Mouse (Mus musculus) bone marrow, adult 2 months (tissue): ENCODE results near the gene Dcp1b. TPM values are rescaled to one million over a fixed set of nuclear protein-coding genes. Genes with fewer than 3 reads are reported as not detected.

Experiments
- H3K27ac ChIP-seq: fragments of 200-500 bp; 2 replicates; pipeline ENCODE4 v1.5.1; 2012; ENCODE audit warnings: low read depth, mild to moderate bottlenecking, control low read depth, inconsistent platforms, low read length; ENCODE audit not compliant: control insufficient read depth, poor library complexity, insufficient read depth
- H3K4me1 ChIP-seq: fragments of 200-500 bp; 2 replicates; pipeline ENCODE4 v1.6.1; 2011; ENCODE audit warnings: low read length; ENCODE audit not compliant: control insufficient read depth, insufficient read depth
- H3K4me3 ChIP-seq: fragments of 200-500 bp; replicated peaks from 2 replicates; pipeline ENCODE3; 2011; ENCODE audit warnings: mild to moderate bottlenecking, low read depth, low read length, control low read depth; ENCODE audit not compliant: control insufficient read depth
- CTCF ChIP-seq: fragments of 200-500 bp; IDR thresholded peaks from 2 replicates; pipeline ENCODE4 v1.5.1; 2011; ENCODE audit warnings: low read length, control low read depth; ENCODE audit not compliant: control insufficient read depth, insufficient read depth
- POLR2A ChIP-seq: fragments of 200-500 bp; IDR thresholded peaks from 2 replicates; pipeline ENCODE4 v1.6.1; 2011; ENCODE audit warnings: low read depth, mild to moderate bottlenecking, control low read depth, low read length, borderline replicate concordance; ENCODE audit not compliant: control insufficient read depth
- WGBS: fragments of 180-500 bp; shearing (Covaris S2); methylation state at CpG from one replicate; pipeline ENCODE4 v1.1.7; 2018; 5-methylcytosine and 5-hydroxymethylcytosine counted together
- polyA plus RNA-seq: library from polyadenylated mRNA; stranded (reverse); fragments of >200 nt; gene quantifications from 2 replicates; pipeline ENCODE4 v1.2.4, GENCODE M21; 2011; ENCODE audit warnings: low replicate concordance; ENCODE audit not compliant: missing spikeins, insufficient read depth, insufficient read length

Dcp1b gene
- polyA plus RNA-seq, 1 experiment: 4.3 TPM

- no peaks in the 10 kb centered on the region for H3K4me1 ChIP-seq
- no peak overlapping the region for H3K27ac ChIP-seq
- no peak overlapping the region for H3K4me3 ChIP-seq
- WGBS: 81% methylated on average over 11 of the region's 11 CpGs
- TF ChIP-seq CTCF: no peak
- TF ChIP-seq POLR2A: no peak
Measured at GRCm38 (mm10) chr6:119228861-119229603, 54.0 kb downstream of the Dcp1b start.

GRCm38 (mm10) chr6:119233066-119233465 is 58.0 kb downstream of the Dcp1b start:
- Histone ChIP-seq H3K4me1 (no peaks in the 10 kb centered on the region), H3K27ac (no peak overlapping the region), H3K4me3 (no peak overlapping the region)
- TF ChIP-seq POLR2A (no peak), CTCF (no peak)
- 48% methylated on average over 3 of the region's 3 CpGs for WGBS

GRCm38 (mm10) chr6:119235441-119235840 is 60.4 kb downstream of the Dcp1b start:
- H3K27ac ChIP-seq: no peak overlapping the region
- WGBS: 76% methylated on average over 5 of the region's 5 CpGs
- no peaks in the 10 kb centered on the region for H3K4me1 ChIP-seq
- no peak for TF ChIP-seq CTCF
- TF ChIP-seq POLR2A: no peak
- H3K4me3 ChIP-seq: no peak overlapping the region

GRCm38 (mm10) chr6:119236241-119236640 is 61.2 kb downstream of the Dcp1b start, which contains the start of gene Cacna2d4:
Gene Cacna2d4, plus strand, starts transcription at chr6:119236526.
- H3K27ac ChIP-seq: no peak within 1 kb of the TSS
- no peaks in the 10 kb centered on the region for H3K4me1 ChIP-seq
- no peak for TF ChIP-seq POLR2A
- TF ChIP-seq CTCF: no peak
- WGBS: 55% methylated on average over 1 of the region's 1 CpGs
- no peak within 1 kb of the TSS for H3K4me3 ChIP-seq

- Histone ChIP-seq H3K27ac (no peak overlapping the region), H3K4me1 (no peaks in the 10 kb centered on the region), H3K4me3 (no peak overlapping the region)
- WGBS: 67% methylated on average over 8 of the region's 8 CpGs
- TF ChIP-seq CTCF: no peak
- no peak for TF ChIP-seq POLR2A
Measured at GRCm38 (mm10) chr6:119237427-119237989, 62.5 kb downstream of the Dcp1b start.

GRCm38 (mm10) chr6:119239341-119240005 is 64.4 kb downstream of the Dcp1b start:
- no peak for TF ChIP-seq POLR2A
- TF ChIP-seq CTCF: no peak
- Histone ChIP-seq H3K4me1 (no peaks in the 10 kb centered on the region), H3K27ac (no peak overlapping the region), H3K4me3 (no peak overlapping the region)
- WGBS: 67% methylated on average over 5 of the region's 5 CpGs

- Histone ChIP-seq H3K4me3 (no peak overlapping the region), H3K4me1 (no peaks in the 10 kb centered on the region), H3K27ac (no peak overlapping the region)
- TF ChIP-seq POLR2A (no peak), CTCF (no peak)
- 80% methylated on average over 7 of the region's 7 CpGs for WGBS
Measured at GRCm38 (mm10) chr6:119240256-119240655, 65.2 kb downstream of the Dcp1b start.

- H3K4me1 ChIP-seq: no peaks in the 10 kb centered on the region
- H3K27ac ChIP-seq: no peak overlapping the region
- 58% methylated on average over 21 of the region's 21 CpGs for WGBS
- TF ChIP-seq CTCF (no peak), POLR2A (no peak)
- H3K4me3 ChIP-seq: no peak overlapping the region
Measured at GRCm38 (mm10) chr6:119240871-119241705, 66.0 kb downstream of the Dcp1b start.
